Comparison of ENCODE assay signal across 17 mouse cellular contexts in the genomic region with DNA sequence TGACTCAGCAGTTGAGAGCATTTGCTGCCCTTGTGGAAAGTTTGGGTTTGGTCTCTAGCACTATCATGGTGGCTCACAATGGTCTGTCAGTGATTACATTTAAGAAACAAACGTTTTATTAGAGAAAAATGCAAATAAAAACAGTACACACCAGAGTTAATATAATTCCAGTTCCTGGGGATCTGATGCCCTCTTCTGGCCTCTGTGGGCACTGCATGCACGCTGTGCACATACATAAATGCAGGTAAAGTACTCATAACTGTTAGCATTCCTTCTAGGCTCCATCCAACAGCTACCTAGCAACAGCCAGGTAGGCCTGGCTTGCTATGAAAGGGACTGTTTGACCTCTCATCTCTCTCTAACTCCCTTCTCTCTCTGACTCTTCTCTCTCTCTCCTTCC. TPM values are rescaled to one million over a fixed set of nuclear protein-coding genes. Genes with fewer than 3 reads are reported as not detected.
DNase-seq lines count a peak whose midpoint lies in the region; ATAC-seq and TF ChIP-seq lines count a peak whose summit lies in the region.
"Had no signal": no experiment of that assay in that cellular context is flagged by ENCODE, and none has a peak within 500 bp of the region (broad histone marks: within the 10 kb centered on the region; RNA-seq: fewer than 3 reads in every experiment).

No protein-coding gene starts in this region.

- no peak for TF ChIP-seq POLR2A in MEL (IDR thresholded peaks at IDR 0.05; ENCODE audit: control insufficient read depth in 1 of 2, insufficient read depth in 1 of 2, low read depth in 1 of 2, low read length in 2 of 2, poor library complexity in 1 of 2)

- H3K4me3 ChIP-seq in intestine, postnatal 0 days (ENCODE audit: low read depth, low read length): no peak overlapping the region
- no peak overlapping the region for H3K4me3 ChIP-seq in intestine, embryonic 16.5 days (ENCODE audit: low read length)
- no peak overlapping the region for H3K4me3 ChIP-seq in lung, postnatal 0 days (ENCODE audit: low read depth, low read length)
- H3K4me3 ChIP-seq in MEL (ENCODE audit: control insufficient read depth in 1 of 2, insufficient read depth in 1 of 2, low read depth in 2 of 2, low read length in 2 of 2): no peak overlapping the region
- H3K4me3 ChIP-seq: erythroblast, embryonic 14.5 days; heart, embryonic 12.5 days; midbrain, embryonic 13.5 days; stomach, embryonic 15.5 days had no signal

- whole genome bisulfite sequencing in intestine, postnatal 0 days: 54% methylated on average over 2 of the region's 2 CpGs
- WGBS in intestine, embryonic 16.5 days: 63% methylated on average over 2 of the region's 2 CpGs
- 60% methylated on average over 2 of the region's 2 CpGs for WGBS in lung, postnatal 0 days

- H3K4me1 ChIP-seq in intestine, postnatal 0 days (replicated peaks; ENCODE audit: control insufficient read depth, insufficient read depth, low read length): no peaks in the 10 kb centered on the region
- H3K4me1 ChIP-seq in intestine, embryonic 16.5 days (ENCODE audit: control insufficient read depth, insufficient read depth, low read length): no peaks in the 10 kb centered on the region
- H3K4me1 ChIP-seq in lung, postnatal 0 days (ENCODE audit: insufficient read depth, low read depth, low read length): no peaks in the 10 kb centered on the region
- no peaks in the 10 kb centered on the region for H3K4me1 ChIP-seq in MEL (ENCODE audit: control insufficient read depth in 1 of 2, insufficient read depth in 2 of 2, low read length in 2 of 2)
- H3K4me1 ChIP-seq: heart, embryonic 12.5 days; midbrain, embryonic 13.5 days; stomach, embryonic 15.5 days had no signal

- no peaks in the 10 kb centered on the region for H3K36me3 ChIP-seq in intestine, postnatal 0 days (ENCODE audit: control insufficient read depth, insufficient read depth)
- no peaks in the 10 kb centered on the region for H3K36me3 ChIP-seq in intestine, embryonic 16.5 days (ENCODE audit: control insufficient read depth, insufficient read depth, low read length)
- no peaks in the 10 kb centered on the region for H3K36me3 ChIP-seq in lung, postnatal 0 days (ENCODE audit: insufficient read depth, low read length)
- H3K36me3 ChIP-seq in MEL (ENCODE audit: control insufficient read depth in 1 of 2, insufficient read depth in 2 of 2, low read length in 2 of 2): no peaks in the 10 kb centered on the region
- H3K36me3 ChIP-seq in splenic B cell, adult 2 months (ENCODE audit: control insufficient read depth, insufficient read depth, low read length, poor library complexity, severe bottlenecking): no peaks in the 10 kb centered on the region
- H3K36me3 ChIP-seq: heart, embryonic 12.5 days; midbrain, embryonic 13.5 days; stomach, embryonic 15.5 days had no signal

- H3K27me3 ChIP-seq in intestine, postnatal 0 days (replicated peaks; ENCODE audit: control insufficient read depth, insufficient read depth, low read length): no peaks in the 10 kb centered on the region
- H3K27me3 ChIP-seq in intestine, embryonic 16.5 days (replicated peaks; ENCODE audit: control insufficient read depth, insufficient read depth, low read length): no peaks in the 10 kb centered on the region
- no peaks in the 10 kb centered on the region for H3K27me3 ChIP-seq in lung, postnatal 0 days (replicated peaks; ENCODE audit: insufficient read depth, low read length)
- H3K27me3 ChIP-seq in MEL (ENCODE audit: control insufficient read depth in 1 of 2, insufficient read depth in 2 of 2, low read length in 2 of 2): no peaks in the 10 kb centered on the region
- no peaks in the 10 kb centered on the region for H3K27me3 ChIP-seq in splenic B cell, adult 2 months (ENCODE audit: control insufficient read depth, insufficient read depth, low read length, poor library complexity, severe bottlenecking)
- H3K27me3 ChIP-seq: heart, embryonic 12.5 days; midbrain, embryonic 13.5 days; stomach, embryonic 15.5 days had no signal

- no peaks in the 10 kb centered on the region for H3K9me3 ChIP-seq in intestine, postnatal 0 days (ENCODE audit: control insufficient read depth)
- H3K9me3 ChIP-seq in intestine, embryonic 16.5 days (ENCODE audit: control insufficient read depth, low read length): peaks cover 3% of the 10 kb centered on the region; the same call in 1 of the 2 replicates
- no peaks in the 10 kb centered on the region for H3K9me3 ChIP-seq in lung, postnatal 0 days (ENCODE audit: low read length)
- H3K9me3 ChIP-seq in MEL (replicated peaks; ENCODE audit: insufficient read depth, low read length): no peaks in the 10 kb centered on the region
- H3K9me3 ChIP-seq: midbrain, embryonic 13.5 days; stomach, embryonic 15.5 days had no signal

- H3K79me2 ChIP-seq in MEL (ENCODE audit: control insufficient read depth, insufficient read depth, low read length, poor library complexity): no peaks in the 10 kb centered on the region

- no peak overlapping the region for H3K9ac ChIP-seq in intestine, postnatal 0 days (ENCODE audit: low read depth, low read length)
- H3K9ac ChIP-seq in intestine, embryonic 16.5 days (ENCODE audit: low read depth, low read length): no peak overlapping the region
- no peak overlapping the region for H3K9ac ChIP-seq in lung, postnatal 0 days (replicated peaks; ENCODE audit: low read depth)
- no peak overlapping the region for H3K9ac ChIP-seq in MEL (ENCODE audit: control insufficient read depth, low read depth, low read length, poor library complexity, severe bottlenecking)
- H3K9ac ChIP-seq: heart, embryonic 12.5 days; midbrain, embryonic 13.5 days; stomach, embryonic 15.5 days had no signal

- no peak for DNase-seq in lung, postnatal 0 days (ENCODE audit: low spot score)
- no peak for DNase-seq in lung, adult 18-20 months
- peak; percentile 47 for DNase-seq in MEL (ENCODE audit: low read depth, low spot score)
- DNase-seq in splenic B cell, adult 2 months (ENCODE audit: low read depth, low spot score): peak; percentile 9
- no peak for DNase-seq in spleen, postnatal 4 days (ENCODE audit: low spot score in 2 of 2)
- DNase-seq in urinary bladder, postnatal 36 days (ENCODE audit: low spot score in 2 of 2): no peak
- DNase-seq: gastrocnemius, postnatal 14 days; heart, postnatal 4 days; kidney, postnatal 36 days; layer of hippocampus, postnatal 36 days; lung, postnatal 10 days had no signal

- no peak for ATAC-seq in intestine, postnatal 0 days
- ATAC-seq in intestine, embryonic 16.5 days: no peak
- no peak for ATAC-seq in lung, postnatal 0 days
- ATAC-seq: midbrain, embryonic 13.5 days had no signal

- peak; percentile 66 for TF ChIP-seq RAD21 in MEL (IDR thresholded peaks at IDR 0.05; ENCODE audit: low read depth, low read length)

- no peak overlapping the region for H3K27ac ChIP-seq in intestine, postnatal 0 days (ENCODE audit: low read depth, low read length)
- H3K27ac ChIP-seq in intestine, embryonic 16.5 days (ENCODE audit: low read length): no peak overlapping the region
- no peak overlapping the region for H3K27ac ChIP-seq in lung, postnatal 0 days (ENCODE audit: low read length)
- H3K27ac ChIP-seq in MEL (ENCODE audit: control insufficient read depth, low read depth, low read length): no peak overlapping the region
- H3K27ac ChIP-seq: midbrain, embryonic 13.5 days; stomach, embryonic 15.5 days had no signal

- TF ChIP-seq EP300 in lung, postnatal 0 days (IDR thresholded peaks at IDR 0.05): no peak
- no peak for TF ChIP-seq EP300 in MEL (IDR thresholded peaks at IDR 0.05; ENCODE audit: low read depth in 1 of 2, low read length in 2 of 2)

- TF ChIP-seq CTCF in intestine, postnatal 0 days (IDR thresholded peaks at IDR 0.05; ENCODE audit: low read depth): peak; percentile 40
- TF ChIP-seq CTCF in lung, postnatal 0 days (IDR thresholded peaks at IDR 0.05): peak; percentile 27; the same call in 1 of the 2 replicates
- TF ChIP-seq CTCF in MEL (IDR thresholded peaks at IDR 0.05 in 2 of 3, conservative IDR thresholded peaks at IDR 0.05 in 1 of 3; ENCODE audit: control insufficient read depth in 1 of 3, insufficient read depth in 1 of 3, low read depth in 2 of 3, low read length in 3 of 3, poor library complexity in 1 of 3, severe bottlenecking in 1 of 3): peak; percentile 57 to 67 (median 64)

- H3K4me2 ChIP-seq in intestine, postnatal 0 days (replicated peaks; ENCODE audit: low read depth): no peak overlapping the region
- no peak overlapping the region for H3K4me2 ChIP-seq in intestine, embryonic 16.5 days (ENCODE audit: low read depth, low read length)
- no peak overlapping the region for H3K4me2 ChIP-seq in lung, postnatal 0 days (replicated peaks; ENCODE audit: low read depth, low read length)
- H3K4me2 ChIP-seq: heart, embryonic 12.5 days; midbrain, embryonic 13.5 days; stomach, embryonic 15.5 days had no signal

TF ChIP-seq in MEL, 35 proteins besides CTCF, POLR2A, EP300 and RAD21 (continues in another document):
- TF ChIP-seq MAX (IDR thresholded peaks at IDR 0.05; ENCODE audit: low read length) (no peak), HCFC1 (IDR thresholded peaks at IDR 0.05; ENCODE audit: low read depth, low read length) (no peak), ZNF384 (IDR thresholded peaks at IDR 0.05; ENCODE audit: low read depth, low read length) (no peak), USF2 (IDR thresholded peaks at IDR 0.05; ENCODE audit: borderline replicate concordance in 1 of 2, insufficient read depth in 1 of 2, low read depth in 1 of 2, low read length in 2 of 2) (no peak), SMC3 (IDR thresholded peaks at IDR 0.05; ENCODE audit: low read depth, low read length) (peak; percentile 60), TAL1 (IDR thresholded peaks at IDR 0.05; ENCODE audit: low read length) (no peak), CHD2 (IDR thresholded peaks at IDR 0.05; ENCODE audit: low read length) (no peak), POLR2AphosphoS5 (IDR thresholded peaks at IDR 0.05; ENCODE audit: borderline replicate concordance, low read depth, low read length) (no peak), ZC3H11A (IDR thresholded peaks at IDR 0.05; ENCODE audit: low read depth, low read length) (peak; percentile 76), GATA1 (IDR thresholded peaks at IDR 0.05; ENCODE audit: low read depth, low read length) (no peak), UBTF (IDR thresholded peaks at IDR 0.05; ENCODE audit: borderline replicate concordance, insufficient read depth, low read depth, low read length) (no peak), TBP (IDR thresholded peaks at IDR 0.05; ENCODE audit: low read depth, low read length) (no peak), USF1 (IDR thresholded peaks at IDR 0.05; ENCODE audit: low read depth, low read length) (no peak), MYC (IDR thresholded peaks at IDR 0.05; ENCODE audit: low read depth, low read length) (no peak), POLR2AphosphoS2 (IDR thresholded peaks at IDR 0.05; ENCODE audit: low read length) (no peak)

RNA-seq across cellular contexts. Expression of gene Alox5ap, which starts 32.9 kb away (rescaled TPM):
- polyA plus RNA-seq in intestine, postnatal 0 days (2015; fragmentation: Nextera tagmentation; extraction: Ambion mirVana): 4.6 and 4.9 TPM in 2 replicates
- polyA plus RNA-seq in intestine, embryonic 16.5 days (2015; fragmentation: Nextera tagmentation; extraction: Ambion mirVana): 11.2 and 11.4 TPM in 2 replicates
- polyA plus RNA-seq in lung, postnatal 0 days (2015; fragmentation: Nextera tagmentation; extraction: Ambion mirVana): 59.6 and 76.9 TPM in 2 replicates
- total RNA-seq in MEL (2012; rRNA removed): 47.5 and 56.4 TPM in 2 replicates
- 100 to 1,000 TPM in 1 of 2 experiments, not detected in 1; 157 TPM for polyA plus RNA-seq in MEL (2012; ENCODE audit: insufficient read depth in 1 of 2, insufficient read length in 2 of 2, low read depth in 1 of 2, low replicate concordance in 2 of 2, missing spikeins in 1 of 2)
- polyA plus RNA-seq: erythroblast, embryonic 14.5 days had no signal

Comparison
In these comparisons a context has a peak if more than half of its experiments do, and no peak if none do; other contexts are left out.
1. DNase-seq: peak in MEL (single experiment) and splenic B cell, adult 2 months (single experiment); none in lung, postnatal 0 days (single experiment), lung, adult 18-20 months (0 of 2), spleen, postnatal 4 days (0 of 2) and urinary bladder, postnatal 36 days (0 of 2).
2. Peak in every context shown above with its lines, with median percentiles within 50 percentile points of each other: CTCF ChIP-seq.